Mouse (Mus musculus): Measurements from ENCODE around the gene Acadm.
A peak's percentile ranks its signal among the peaks of the same experiment; 100 is the strongest.

Gene Acadm

DNA sequence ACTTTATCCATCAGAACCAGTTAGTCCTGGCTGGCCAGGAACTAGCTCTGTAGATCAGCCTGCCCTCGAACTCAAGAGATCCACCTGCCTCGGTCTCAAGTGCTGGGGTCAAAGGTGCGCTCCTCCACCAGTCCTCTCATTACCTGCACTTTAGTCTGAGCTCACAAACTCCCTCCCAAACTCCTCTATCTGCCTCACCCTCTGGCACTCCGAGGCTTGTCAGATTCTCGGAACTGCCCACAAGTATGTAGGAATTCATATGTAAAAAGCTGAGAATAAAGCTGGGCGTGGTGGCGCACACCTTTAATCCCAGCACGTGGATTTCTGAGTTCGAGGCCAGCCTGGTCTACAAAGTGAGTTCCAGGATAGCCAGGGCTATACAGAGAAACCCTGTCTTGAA, 3.9 kb downstream of the Acadm start:
- DNase-seq, result no peak

DNA sequence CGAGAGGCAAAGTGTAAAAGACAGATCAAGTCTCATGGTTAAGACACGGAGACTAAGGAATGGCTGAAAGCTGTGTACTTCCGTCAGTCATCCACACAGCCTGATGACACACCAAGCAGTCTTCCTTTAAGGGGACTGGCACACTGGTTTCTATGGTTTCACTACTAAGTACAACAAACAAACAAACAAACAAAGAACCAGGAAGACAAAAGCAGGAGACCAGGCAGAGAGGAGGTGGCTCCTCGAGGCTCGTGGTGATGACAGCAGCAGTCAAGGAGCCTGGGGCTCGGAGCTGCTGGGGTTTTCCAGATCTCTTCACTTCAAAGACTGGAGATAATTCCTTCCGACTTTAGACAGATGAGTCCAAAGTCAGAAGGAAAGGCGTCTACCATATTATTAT, 4.4 kb downstream of the Acadm start:
- DNase-seq, result no peak

DNA sequence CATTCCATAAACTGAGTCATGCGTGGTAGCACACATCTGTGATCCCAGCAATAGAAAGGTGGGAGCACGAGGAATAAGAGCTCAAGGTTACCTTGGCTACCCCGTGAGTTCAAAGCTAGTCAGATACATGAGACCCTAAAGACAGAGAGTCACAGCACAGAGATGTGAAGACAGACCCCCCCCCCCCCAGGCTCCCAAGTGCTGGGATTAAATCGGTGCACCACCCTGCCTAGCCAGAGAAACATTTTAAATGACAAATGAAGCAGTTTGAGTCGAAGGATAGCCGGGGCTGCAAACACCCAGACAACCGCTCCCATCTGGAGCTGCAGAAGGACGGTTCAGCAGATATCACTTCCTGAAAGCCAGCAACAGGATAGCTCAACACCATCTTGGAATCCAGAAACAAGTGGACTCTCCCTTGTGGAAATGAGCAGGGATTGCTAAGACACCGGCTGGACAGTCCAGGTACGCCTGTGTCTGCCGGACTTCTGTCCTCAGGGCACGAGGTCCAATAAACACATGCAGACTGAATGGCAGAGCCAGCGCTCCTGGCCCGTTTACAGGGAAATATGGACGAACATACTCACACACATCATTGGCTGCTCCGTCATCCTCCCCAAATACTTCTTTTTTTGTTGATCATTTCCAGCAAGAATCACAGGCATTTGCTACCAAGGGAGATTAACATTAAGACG, 7.2 kb downstream of the Acadm start:
- DNase-seq, result no peak

GRCm38 (mm10) chr3:153935878-153936277, 8.6 kb downstream of the Acadm start:
- no peak for DNase-seq

- no peak for DNase-seq
These were observed 12.0 kb downstream of the Acadm start for GRCm38 (mm10) chr3:153932461-153932860.

- no peak for DNase-seq
These were observed 14.9 kb downstream of the Acadm start for GRCm38 (mm10) chr3:153929526-153929925.

- no peak for DNase-seq
These were observed 18.1 kb downstream of the Acadm start for GRCm38 (mm10) chr3:153926333-153926732.

GRCm38 (mm10) chr3:153921147-153921910, 23.1 kb downstream of the Acadm start:
- no peak for DNase-seq

- no peak for DNase-seq
These were observed 27.2 kb downstream of the Acadm start for GRCm38 (mm10) chr3:153917200-153917599.

- no peak for DNase-seq
These were observed 30.8 kb downstream of the Acadm start for GRCm38 (mm10) chr3:153913510-153914243.

DNA sequence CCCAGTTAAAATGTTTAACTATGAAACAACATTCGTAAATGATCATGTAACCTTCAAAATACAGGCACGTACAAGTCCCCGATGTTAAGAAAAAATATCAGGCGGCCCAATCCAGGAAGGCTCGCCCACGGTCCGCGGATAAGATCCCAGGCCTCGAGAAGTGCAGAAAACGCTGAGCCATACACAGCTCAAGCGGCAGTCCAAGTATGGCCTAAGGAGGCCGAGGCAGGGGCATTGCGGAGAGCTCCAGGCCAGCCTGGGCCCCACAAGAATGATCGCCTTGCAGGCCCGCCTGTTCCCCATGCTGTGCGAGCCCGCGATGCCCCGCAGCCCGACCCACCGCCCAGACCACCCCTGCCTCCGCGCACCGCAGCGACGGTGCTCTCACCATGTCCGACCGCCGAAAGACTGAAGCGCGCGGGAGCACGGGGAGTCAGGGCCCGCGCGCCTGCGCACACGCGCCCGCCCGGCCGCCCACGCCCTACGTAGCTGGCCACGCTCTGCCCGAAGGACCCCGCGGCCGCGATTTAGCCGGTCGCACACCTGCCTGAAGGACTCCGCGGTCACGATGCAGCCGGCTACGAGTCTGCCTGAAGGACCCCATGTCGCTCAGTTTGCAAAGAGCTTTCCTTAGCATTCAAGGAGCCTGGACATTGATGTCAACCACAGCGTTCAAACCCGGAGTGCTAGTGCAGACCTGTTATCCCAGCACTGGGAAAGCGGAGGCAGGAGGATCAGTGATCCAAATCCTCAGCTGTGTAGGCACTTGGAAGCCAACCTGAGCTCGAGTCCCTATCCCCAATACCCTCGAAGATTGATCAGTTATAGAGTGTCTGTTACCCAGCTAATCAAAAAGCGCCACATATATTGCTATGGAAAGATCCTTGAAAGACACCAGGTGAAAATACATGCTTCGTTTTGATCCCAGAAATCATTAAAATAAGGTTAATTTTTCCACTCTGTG, 31.6 kb downstream of the Acadm start, which contains the start of gene Rabggtb:
Rabggtb (minus strand) TSS at position 464 of the 964 bp plus-strand sequence.
- DNase-seq, result peak; percentile 96 to 97

GRCm38 (mm10) chr3:153911882-153912440, 32.5 kb downstream of the Acadm start:
- DNase-seq, result no peak

DNA sequence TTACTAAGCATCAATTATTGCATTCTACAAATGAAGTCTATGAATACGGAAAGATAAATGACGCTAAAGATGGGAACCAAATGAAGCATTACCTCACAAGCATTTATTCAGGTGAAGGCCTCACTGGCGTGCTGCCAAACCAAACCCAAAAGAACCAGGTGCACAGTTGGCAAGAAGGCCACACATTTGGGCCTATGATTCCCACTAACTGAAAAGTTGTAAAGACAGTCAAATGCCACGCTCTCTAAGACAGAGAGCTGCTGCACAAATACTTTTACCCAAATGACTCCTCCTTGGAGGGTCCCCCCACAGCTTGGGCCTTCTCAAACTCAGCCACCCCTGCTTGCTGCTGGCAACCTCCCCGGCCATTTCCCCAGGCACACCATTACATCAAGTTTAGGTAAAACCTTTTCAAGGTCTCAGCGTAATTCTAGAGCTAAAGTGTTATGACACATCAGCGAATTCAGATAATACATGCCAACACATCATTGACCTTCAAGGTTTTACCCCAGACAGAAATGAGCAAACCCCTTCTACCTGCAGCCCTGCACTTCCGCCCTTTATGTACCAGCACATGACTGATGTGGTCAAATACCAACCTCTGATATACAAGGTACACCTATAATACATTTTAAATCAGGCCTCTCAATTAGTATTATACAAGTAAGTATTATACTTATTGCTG, 33.1 kb downstream of the Acadm start:
- DNase-seq, result no peak

- DNase-seq, result no peak
These were observed 33.9 kb downstream of the Acadm start for GRCm38 (mm10) chr3:153910489-153910888.

DNA sequence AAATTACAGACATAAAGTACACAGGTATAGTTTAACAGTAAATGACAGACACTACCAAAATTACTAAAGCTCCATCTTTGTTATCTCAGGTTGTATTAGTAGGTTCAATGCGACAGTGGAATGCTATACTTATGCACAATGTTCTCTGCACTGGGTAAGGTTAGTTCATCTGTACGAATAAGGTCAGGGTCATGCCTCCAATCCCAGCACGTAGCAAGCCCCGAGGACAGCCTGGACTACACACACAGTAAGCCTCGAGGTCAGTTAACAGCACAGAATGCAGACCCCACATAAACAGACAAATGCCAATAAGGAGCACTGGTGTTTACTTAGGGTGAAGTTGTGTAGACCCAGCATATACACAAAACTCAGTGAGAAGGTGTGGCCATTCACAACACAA, 35.5 kb downstream of the Acadm start:
- no peak for DNase-seq

DNA sequence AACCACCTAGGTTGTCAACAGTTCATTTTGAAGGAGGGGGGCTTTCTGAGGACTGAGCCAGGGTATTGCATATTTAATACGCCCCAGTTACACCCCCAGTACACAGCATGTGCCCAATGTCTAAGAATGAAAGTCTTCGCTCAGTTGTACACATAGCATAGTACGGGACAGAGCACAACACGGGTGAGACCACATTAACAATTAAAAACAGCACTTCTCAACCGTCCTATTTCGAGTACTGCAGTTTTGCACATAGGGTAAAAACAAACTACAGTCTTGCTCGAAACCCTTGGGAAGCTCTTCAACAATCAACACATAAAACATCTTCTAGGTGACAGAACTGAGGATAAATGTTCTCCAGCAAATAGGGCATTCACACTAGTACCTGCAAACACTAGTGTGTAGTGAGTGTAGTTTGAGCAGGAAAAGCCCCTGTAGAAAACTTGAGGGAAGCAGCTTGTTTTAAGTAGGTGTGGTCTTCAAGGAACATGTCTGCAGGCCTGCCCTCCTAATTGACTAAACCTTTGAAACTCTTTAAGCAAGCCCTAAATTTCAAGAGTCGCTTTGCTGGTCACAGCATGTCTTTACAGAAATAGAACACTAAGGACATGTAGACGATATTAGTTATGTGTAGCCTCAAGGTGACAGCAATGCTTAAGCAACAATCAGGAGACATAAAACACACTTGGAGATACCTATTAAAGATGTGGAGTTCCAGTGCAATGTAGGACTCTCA, 38.1 kb downstream of the Acadm start, which contains the start of gene Msh4:
Msh4 (minus strand) TSS at position 3 of the 736 bp plus-strand sequence.
- no peak for DNase-seq

- DNase-seq, result no peak
These were observed 38.9 kb downstream of the Acadm start for GRCm38 (mm10) chr3:153905251-153906135.

- DNase-seq, result peak in 1 of 2 experiments; percentile 9
These were observed 39.8 kb downstream of the Acadm start for GRCm38 (mm10) chr3:153904586-153904985.

- no peak for DNase-seq
These were observed 41.8 kb downstream of the Acadm start for GRCm38 (mm10) chr3:153902595-153902994.
